Mouse (Mus musculus) macrophage (primary cell): ENCODE measurements around the gene E130311K13Rik. TPM values are rescaled to one million over a fixed set of nuclear protein-coding genes. Genes with fewer than 3 reads are reported as not detected.
A peak's percentile ranks its signal among the peaks of the same experiment; 100 is the strongest.

Source experiments
- H3K27ac ChIP-seq: fragments of 350-480 bp; formaldehyde crosslinking; 2 replicates; pipeline ENCODE4 v1.9.0; 2021
- H3K36me3 ChIP-seq: fragments of 350-480 bp; formaldehyde crosslinking; 2 replicates; pipeline ENCODE4 v1.9.0; 2021; ENCODE audit errors: inconsistent target
- H3K4me3 ChIP-seq: fragments of 350-480 bp; formaldehyde crosslinking; 2 replicates; pipeline ENCODE4 v1.9.0; 2021; ENCODE audit errors: inconsistent target
- H3K79me2 ChIP-seq: fragments of 350-480 bp; formaldehyde crosslinking; 2 replicates; pipeline ENCODE4 v1.9.0; 2021; ENCODE audit errors: inconsistent target
- WGBS: methylation state at CpG from one replicate; pipeline ENCODE4 v1.1.7; 2026; ENCODE audit warnings: inconsistent platforms; ENCODE audit not compliant: missing documents; 5-methylcytosine and 5-hydroxymethylcytosine counted together
- polyA plus RNA-seq: library from polyadenylated mRNA; stranded (reverse); fragments of 250-400 nt; gene quantifications from 3 replicates; pipeline ENCODE4 v1.2.4, GENCODE M21; 2018; ENCODE audit warnings: inconsistent platforms
- total RNA-seq, 78 experiments: library from RNA; depleted of rRNA; stranded (reverse); fragments of 250-400 nt; gene quantifications; 1 replicate in 9 of 78; 2 replicates in 24 of 78; 3 replicates in 43 of 78; 4 replicates in 2 of 78; pipeline ENCODE4 v1.2.4; 2018; ENCODE audit warnings: inconsistent platforms in 56 of 78

Gene E130311K13Rik
- 10 to 100 TPM in 5 of 26 experiments, 1 to 10 TPM in 18, under 1 TPM in 1, not detected in 2; 0.87 to 14.4 (median 5.5) TPM for total RNA-seq (2018; cell fraction: chromatin; rRNA removed)
- 10 to 100 TPM in 1 of 26 experiments, 1 to 10 TPM in 25; 3.6 to 12.6 (median 7.9) TPM for total RNA-seq (2018; cell fraction: cytosol; rRNA removed)
- total RNA-seq (2018; cell fraction: nucleus; rRNA removed) = 10 to 100 TPM in 1 of 26 experiments, 1 to 10 TPM in 24, under 1 TPM in 1; 0.92 to 12.3 (median 4.8) TPM
- polyA plus RNA-seq = 3.3 to 11.2 TPM (median 9.1 TPM) in 3 replicates

DNA sequence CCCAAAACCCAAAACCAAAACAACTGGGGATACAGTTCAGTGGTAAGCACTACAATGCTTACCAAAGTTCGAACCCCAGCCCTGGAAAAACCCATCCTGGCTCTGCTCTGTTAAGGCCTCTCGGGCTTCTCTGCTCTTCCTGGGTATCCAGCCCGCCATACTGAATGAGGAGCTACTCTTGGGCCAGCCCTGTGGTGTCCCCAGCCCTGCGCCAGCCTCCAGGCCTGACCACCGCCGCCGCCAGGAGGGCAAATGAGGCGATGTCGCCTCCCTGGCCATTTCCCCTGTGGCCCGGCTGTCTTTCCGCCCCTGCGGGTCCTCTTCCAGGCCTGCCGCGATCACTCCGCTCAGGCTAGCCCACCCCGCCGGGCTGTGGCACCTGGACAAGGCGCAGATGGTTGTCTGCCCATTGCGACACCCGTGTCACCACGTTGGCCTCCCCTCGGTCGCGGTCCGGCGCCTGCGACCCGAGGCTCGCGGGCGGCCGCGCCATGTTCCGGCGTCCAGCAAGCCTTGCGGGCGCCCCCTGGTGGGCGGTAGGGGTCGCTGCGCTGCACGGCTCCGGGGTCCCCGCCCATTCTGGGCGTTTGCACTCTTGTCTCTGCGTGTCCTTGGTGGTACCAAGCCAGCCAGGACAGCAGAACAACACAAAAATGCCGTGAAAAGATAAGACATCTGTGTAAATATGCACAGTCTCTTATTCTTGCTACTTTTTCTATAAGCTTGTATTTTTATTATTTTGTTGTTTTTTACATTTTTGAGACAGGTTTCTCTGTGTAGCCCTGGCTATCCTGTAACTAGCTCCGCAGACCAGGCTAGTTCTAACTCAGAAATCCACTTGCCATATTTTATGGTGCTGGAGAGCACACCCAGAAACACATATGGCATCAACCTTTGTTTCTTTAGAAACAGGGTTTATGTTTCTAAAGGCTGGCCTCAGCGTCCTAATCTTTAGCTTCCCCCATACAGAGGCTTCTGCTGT, at the start of gene E130311K13Rik:
Gene E130311K13Rik (minus strand): TSS at position 595 of the 982 bp plus-strand sequence.
- Histone ChIP-seq H3K36me3 (no peaks in the 10 kb centered on the region), H3K4me3 (peak within 1 kb of the TSS; percentile 17), H3K79me2 (no peaks in the 10 kb centered on the region), H3K27ac (no peak within 1 kb of the TSS)
- WGBS = 8% methylated on average over 37 of the region's 48 CpGs

DNA sequence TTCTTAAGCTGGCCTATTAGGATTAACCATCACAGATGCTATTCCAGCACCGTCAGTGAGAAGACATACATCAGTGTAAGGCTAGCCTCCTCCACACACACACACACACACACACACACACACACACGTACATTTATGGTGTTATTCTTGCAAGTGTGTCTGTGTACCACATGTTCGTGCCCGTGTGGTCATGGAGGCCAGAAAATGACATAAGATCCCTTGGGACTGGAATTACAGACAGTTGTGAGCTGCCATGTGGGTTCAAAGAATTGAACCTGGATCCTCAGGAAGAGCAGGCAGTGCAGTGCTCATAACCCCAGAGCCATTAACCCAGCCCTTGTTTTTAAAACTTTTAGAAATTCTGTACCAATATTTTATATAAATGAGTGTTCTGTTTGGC, 48.6 kb upstream of the E130311K13Rik start:
- WGBS = 89% methylated on average over 4 of the region's 4 CpGs
- Histone ChIP-seq H3K4me3 (no peak overlapping the region), H3K36me3 (peaks cover 18% of the 10 kb centered on the region; the same call in 1 of the 2 replicates), H3K79me2 (peaks cover 55% of the 10 kb centered on the region), H3K27ac (no peak overlapping the region)

DNA sequence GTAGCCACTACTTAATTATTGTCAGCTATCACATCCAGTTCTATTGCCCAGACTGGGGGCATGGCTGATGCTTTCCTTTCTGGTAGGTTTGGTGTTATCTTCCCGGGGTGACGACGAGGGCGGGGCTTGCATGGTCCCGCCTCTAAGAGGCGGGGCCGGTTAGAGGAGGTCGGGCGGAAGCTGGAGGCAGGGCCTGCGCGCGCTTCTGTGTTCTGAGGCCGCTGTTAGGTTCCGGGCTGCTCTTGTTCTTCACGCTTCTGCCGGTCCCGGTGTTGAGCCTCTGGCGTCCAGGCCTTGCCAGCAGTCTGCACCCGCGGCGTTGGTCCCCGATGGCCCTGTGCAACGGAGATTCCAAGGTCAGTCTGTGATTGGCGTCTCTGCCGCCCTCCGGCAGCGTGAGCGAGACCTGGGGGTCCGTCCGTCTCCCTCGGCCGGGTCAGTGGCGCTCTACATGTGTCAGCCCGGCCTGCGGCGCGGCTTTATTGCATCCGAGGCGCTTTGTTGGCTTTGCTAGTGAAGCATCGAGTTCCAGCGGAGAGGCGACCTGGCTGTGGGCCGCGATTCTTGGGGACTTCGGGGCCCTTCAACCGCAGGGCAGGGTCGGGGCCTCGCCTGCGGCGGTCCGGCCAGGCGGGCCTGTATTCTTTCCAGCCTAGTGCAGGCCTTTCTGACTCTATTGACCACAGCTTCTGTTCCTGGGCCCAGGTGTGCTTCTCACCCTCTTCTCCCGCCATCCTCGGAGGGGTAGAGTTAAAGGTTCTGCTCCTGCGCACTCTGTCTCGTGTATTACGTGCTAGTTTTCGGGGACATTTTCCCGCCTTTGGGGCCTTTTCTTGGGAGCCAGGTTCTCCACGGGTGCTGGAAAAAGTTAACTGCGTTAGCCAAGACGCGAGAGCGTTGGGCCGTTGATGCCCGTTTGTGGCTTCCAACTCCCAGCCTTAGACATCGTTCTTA, 47.0 kb upstream of the E130311K13Rik start, which contains the start of gene Gmps:
Gene Gmps (plus strand): TSS at position 152 of the 954 bp plus-strand sequence.
- WGBS = under 1% methylated on average over 62 of the region's 67 CpGs
- peak within 1 kb of the TSS; percentile 22; the same call in 1 of the 2 replicates for H3K27ac ChIP-seq
- H3K36me3 ChIP-seq = peaks cover 8% of the 10 kb centered on the region; the same call in 1 of the 2 replicates
- H3K79me2 ChIP-seq = peaks cover 52% of the 10 kb centered on the region
- peak within 1 kb of the TSS; percentile 70 for H3K4me3 ChIP-seq

DNA sequence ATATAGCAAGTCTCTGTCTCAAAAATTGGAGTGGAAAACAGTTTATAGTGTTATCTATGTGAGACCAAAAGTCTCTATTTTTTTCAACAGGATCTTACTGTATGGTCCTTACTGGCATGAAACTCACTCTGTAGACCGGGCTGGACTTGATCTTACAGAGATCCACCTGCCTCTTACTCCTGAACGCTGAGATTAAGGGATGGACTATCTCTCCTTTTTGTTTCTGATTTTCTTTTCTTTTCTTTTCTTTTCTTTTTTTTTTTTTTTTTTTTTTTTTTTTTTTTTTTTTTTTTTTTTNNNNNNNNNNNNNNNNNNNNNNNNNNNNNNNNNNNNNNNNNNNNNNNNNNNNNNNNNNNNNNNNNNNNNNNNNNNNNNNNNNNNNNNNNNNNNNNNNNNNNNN, 36.7 kb upstream of the E130311K13Rik start:
- H3K36me3 ChIP-seq = no peaks in the 10 kb centered on the region

DNA sequence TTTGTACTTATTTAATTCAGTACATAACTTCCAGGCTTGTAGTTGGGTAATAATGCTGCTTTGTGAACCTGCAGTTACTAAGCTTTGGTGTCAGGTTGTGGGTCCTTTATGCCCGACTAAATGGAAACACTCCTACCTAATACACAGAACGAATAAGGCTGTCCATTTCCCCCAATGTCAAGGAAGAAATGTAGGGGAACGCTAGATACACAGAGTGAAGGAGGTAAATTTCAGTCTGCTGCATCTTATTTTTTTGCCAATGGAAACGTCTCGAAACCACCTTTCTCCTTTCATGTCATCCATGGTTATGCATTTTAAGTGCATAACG, 35.6 kb upstream of the E130311K13Rik start:
- H3K4me3 ChIP-seq = peak overlapping the region; percentile 2; the same call in 1 of the 2 replicates
- H3K36me3 ChIP-seq = no peaks in the 10 kb centered on the region
- WGBS = 81% methylated on average over 6 of the region's 6 CpGs
- peaks cover 42% of the 10 kb centered on the region for H3K79me2 ChIP-seq
- peak overlapping the region; percentile 48; the same call in 1 of the 2 replicates for H3K27ac ChIP-seq

More for the DNA sequence above, 36.7 kb upstream of the E130311K13Rik start:
- Histone ChIP-seq H3K27ac (no peak overlapping the region), H3K4me3 (no peak overlapping the region), H3K79me2 (peaks cover 32% of the 10 kb centered on the region)
- 71% methylated on average over 2 of the region's 2 CpGs for WGBS

DNA sequence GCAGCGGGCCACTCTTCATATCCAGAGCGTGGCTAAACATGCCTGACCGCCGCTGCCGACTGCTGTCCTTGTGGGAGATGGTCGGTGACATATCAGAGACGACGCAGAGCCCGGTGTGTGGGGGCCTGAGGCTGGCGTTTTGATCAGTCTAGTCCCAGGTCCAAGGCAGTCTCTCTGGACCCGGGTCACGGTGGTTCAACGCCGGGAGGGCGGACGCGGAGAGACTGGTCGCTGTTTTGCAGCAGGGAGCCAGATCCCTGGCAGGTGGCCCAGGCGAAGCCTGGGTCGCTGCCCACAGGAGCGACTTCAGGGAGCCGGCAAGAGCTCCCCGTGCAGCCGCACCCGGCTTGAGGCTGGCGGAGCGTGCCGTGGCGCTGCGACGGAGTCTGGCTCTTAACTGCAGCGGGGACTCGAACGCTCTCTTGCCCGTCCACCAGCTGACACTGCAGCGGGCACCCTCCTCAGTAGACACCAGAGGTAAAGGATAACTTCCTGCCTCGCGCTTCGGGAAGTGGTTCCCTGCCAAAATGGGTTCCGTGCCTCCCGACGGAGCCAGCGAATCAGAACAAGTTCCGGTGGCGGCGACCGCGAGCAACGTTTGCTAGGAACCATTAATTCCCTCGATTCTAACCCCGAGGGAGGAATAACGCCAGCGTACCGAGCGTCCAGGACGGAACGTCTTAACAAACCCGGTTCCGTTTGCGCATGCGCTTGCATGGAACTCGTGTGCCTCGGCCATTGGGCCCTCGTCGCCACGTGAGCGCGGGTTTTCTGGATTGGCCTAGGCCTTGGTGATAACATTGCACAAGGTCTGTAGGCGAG, 35.0 kb upstream of the E130311K13Rik start, which contains the start of gene Slc33a1:
Gene Slc33a1 (minus strand): TSS at position 669 of the 822 bp plus-strand sequence.
- peaks cover 48% of the 10 kb centered on the region for H3K79me2 ChIP-seq
- WGBS = under 1% methylated on average over 65 of the region's 69 CpGs
- H3K4me3 ChIP-seq = peak within 1 kb of the TSS; percentile 90
- peak within 1 kb of the TSS; percentile 48 for H3K27ac ChIP-seq
- H3K36me3 ChIP-seq = no peaks in the 10 kb centered on the region

DNA sequence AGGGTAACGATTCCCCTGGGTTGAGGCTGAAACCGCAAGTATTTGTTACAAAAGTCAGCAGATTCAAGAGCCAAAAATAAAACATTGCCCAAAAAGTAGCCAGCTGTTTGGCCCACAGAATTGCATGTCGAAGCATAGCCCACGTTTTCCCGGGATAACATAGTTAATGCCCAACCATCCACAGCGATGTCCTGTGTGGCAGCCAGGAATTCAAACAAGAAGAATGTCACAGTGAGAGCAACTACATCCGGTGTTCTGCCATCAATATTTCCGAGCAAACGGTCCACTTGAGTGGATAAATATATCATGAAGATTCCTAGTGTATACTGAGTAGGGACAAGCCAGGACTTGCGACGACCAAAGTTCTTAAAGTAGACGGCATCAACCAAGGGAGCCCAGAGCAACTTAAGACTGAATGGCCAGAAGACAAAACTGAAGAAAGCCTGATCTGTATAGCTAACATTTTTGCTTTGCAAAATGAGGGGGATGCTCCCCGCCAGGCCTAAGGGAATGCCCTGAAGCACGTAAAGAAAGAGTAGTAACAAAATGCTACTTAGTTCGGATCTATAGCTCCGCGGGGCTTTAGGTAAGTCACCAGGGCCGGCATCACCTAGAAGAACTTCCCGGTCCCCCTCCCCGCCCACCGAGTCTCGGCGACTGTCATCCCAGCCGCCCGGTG, 34.3 kb upstream of the E130311K13Rik start:
- Histone ChIP-seq H3K36me3 (no peaks in the 10 kb centered on the region), H3K4me3 (peak overlapping the region; percentile 90), H3K79me2 (peaks cover 55% of the 10 kb centered on the region), H3K27ac (peak overlapping the region; percentile 48)
- 3% methylated on average over 25 of the region's 25 CpGs for WGBS

DNA sequence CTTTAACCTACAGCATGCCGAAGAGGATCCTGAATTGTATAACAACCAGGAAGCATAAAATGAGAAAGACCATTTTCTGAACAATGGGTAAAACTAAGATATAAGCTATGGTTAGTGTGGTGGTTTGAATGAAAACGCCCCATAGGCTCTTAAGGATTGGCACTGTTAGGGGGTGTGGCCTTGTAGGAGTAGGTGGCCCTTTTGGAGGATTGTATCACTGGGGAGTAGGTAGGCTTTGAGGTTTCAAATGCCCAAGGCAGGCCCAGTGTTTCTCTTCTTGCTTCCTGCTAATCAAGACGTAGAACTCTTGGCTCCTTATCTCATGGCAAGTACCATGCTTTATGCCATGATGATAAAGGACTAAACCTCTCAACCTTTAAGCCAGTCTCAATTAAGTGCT, 20.6 kb upstream of the E130311K13Rik start:
- Histone ChIP-seq H3K79me2 (peaks cover 9% of the 10 kb centered on the region; the same call in 1 of the 2 replicates), H3K4me3 (no peak overlapping the region), H3K36me3 (no peaks in the 10 kb centered on the region; the same call in 1 of the 2 replicates), H3K27ac (no peak overlapping the region)
- 85% methylated on average over 3 of the region's 3 CpGs for WGBS

DNA sequence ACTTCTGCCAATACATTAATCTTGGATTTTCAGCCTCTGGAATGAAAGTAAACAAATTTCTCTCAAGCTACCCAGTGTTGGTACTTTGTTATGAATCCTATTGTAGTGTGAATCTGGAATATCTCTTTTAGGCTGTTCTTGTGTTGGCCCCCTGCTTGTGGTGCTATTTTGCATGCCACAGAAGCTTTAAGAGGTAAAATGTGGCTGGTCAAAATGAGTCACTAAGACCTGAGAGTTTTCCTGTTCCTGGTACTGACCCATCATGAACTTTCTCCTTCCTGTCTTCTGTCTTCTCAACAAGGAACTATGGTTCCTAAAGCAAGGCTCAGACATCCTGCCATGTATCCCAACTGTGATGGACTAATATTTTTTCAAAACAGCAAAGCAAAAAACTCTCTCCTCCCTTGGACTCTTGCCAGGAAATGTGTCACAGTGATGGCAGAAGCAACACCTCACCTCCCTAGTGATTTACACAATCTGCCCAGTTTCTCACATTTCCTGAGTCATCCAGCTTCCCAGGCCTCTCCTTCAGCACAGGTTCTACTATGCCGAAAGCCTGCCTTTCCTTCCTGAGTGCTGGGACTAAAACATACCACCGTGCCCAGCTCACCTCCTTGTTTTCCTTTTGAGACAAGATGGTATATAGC, 12.1 kb upstream of the E130311K13Rik start:
- H3K4me3 ChIP-seq = no peak overlapping the region
- H3K36me3 ChIP-seq = peaks cover 12% of the 10 kb centered on the region; the same call in 1 of the 2 replicates
- H3K27ac ChIP-seq = no peak overlapping the region
- H3K79me2 ChIP-seq = no peaks in the 10 kb centered on the region
- WGBS = 82% methylated on average over 2 of the region's 2 CpGs

- Histone ChIP-seq H3K27ac (no peak overlapping the region), H3K36me3 (0 out of 2 replicates have a peak, but pooled peaks cover 3% of the 10 kb centered on the region), H3K79me2 (no peaks in the 10 kb centered on the region), H3K4me3 (no peak overlapping the region)
- WGBS = 88% methylated on average over 2 of the region's 2 CpGs
Measured at GRCm38 (mm10) chr3:63938928-63939327, 9.7 kb upstream of the E130311K13Rik start.

GRCm38 (mm10) chr3:63919634-63920033, 9.6 kb downstream of the E130311K13Rik start:
- no peaks in the 10 kb centered on the region; the same call in 1 of the 2 replicates for H3K36me3 ChIP-seq
- no peak overlapping the region for H3K4me3 ChIP-seq
- 95% methylated on average over 3 of the region's 3 CpGs for WGBS

DNA sequence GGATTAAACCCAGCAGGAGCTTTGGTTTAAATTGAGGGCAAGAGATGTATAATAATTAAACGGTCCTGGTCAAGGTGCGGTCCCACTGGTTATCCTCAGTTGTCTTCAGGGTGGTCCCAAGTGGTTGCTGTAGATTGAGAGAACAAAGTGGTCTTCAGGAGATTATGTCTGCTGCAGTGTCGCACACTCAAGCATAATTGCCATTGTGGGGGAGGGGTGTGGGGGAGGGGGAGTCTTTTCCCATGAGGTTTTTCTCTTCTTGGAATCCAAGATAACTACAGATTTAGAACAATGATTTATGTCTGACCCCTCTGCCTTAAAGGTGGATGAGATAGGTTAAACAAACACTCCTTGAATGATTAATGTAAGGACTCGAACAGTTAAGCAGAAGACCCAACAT, 19.0 kb downstream of the E130311K13Rik start:
- no peak overlapping the region for H3K27ac ChIP-seq
- no peaks in the 10 kb centered on the region; the same call in 1 of the 2 replicates for H3K36me3 ChIP-seq
- 96% methylated on average over 4 of the region's 4 CpGs for WGBS
- H3K79me2 ChIP-seq = no peaks in the 10 kb centered on the region
- no peak overlapping the region for H3K4me3 ChIP-seq

More at GRCm38 (mm10) chr3:63919634-63920033, 9.6 kb downstream of the E130311K13Rik start:
- no peaks in the 10 kb centered on the region for H3K79me2 ChIP-seq
- H3K27ac ChIP-seq = no peak overlapping the region
